Mouse (Mus musculus) kidney, embryonic 14.5 days (tissue): ENCODE data around the gene Arrb2. TPM values are rescaled to one million over a fixed set of nuclear protein-coding genes. Genes with fewer than 3 reads are reported as not detected.

ENCODE experiments used
- ATAC-seq: fragments of 200-750 bp; cut with Nextera tagmentation; 2 replicates; pipeline ENCODE4 v1.8.0; 2017; ENCODE audit warnings: moderate number of reproducible peaks, mild to moderate bottlenecking, moderate TSS enrichment, moderate library complexity; ENCODE audit not compliant: low FRiP score, low TSS enrichment
- H3K27ac ChIP-seq: fragments of 300-500 bp; sonication (generic); 2 replicates; pipeline ENCODE4 v1.5.1; 2014; ENCODE audit warnings: low read depth, mild to moderate bottlenecking, low read length, moderate library complexity, mixed read lengths
- H3K27me3 ChIP-seq: fragments of 300-500 bp; sonication (generic); 2 replicates; pipeline ENCODE4 v1.6.1; 2014; ENCODE audit warnings: mild to moderate bottlenecking, low read length; ENCODE audit not compliant: control insufficient read depth, insufficient read depth
- H3K36me3 ChIP-seq: fragments of 300-500 bp; sonication (generic); 2 replicates; pipeline ENCODE4 v1.6.1; 2014; ENCODE audit warnings: low read length, mixed read lengths; ENCODE audit not compliant: control insufficient read depth, insufficient read depth
- H3K4me1 ChIP-seq: fragments of 300-500 bp; sonication (generic); 2 replicates; pipeline ENCODE4 v1.6.1; 2014; ENCODE audit warnings: low read length, mixed read lengths; ENCODE audit not compliant: control insufficient read depth, insufficient read depth
- H3K4me2 ChIP-seq: fragments of 300-500 bp; sonication (generic); replicated peaks from 2 replicates; pipeline ENCODE4 v1.6.1; 2014; ENCODE audit warnings: low read depth, mild to moderate bottlenecking, low read length
- H3K4me3 ChIP-seq: fragments of 300-500 bp; sonication (generic); 2 replicates; pipeline ENCODE4 v1.5.1; 2014; ENCODE audit warnings: mild to moderate bottlenecking, low read length
- H3K9ac ChIP-seq: fragments of 300-500 bp; sonication (generic); 2 replicates; pipeline ENCODE4 v1.6.1; 2014; ENCODE audit warnings: low read depth, mild to moderate bottlenecking, low read length, moderate library complexity
- H3K9me3 ChIP-seq: fragments of 300-500 bp; sonication (generic); 2 replicates; pipeline ENCODE4 v1.6.1; 2016; ENCODE audit warnings: low read length; ENCODE audit not compliant: control insufficient read depth
- WGBS: fragments of 180-500 bp; shearing (Covaris S2); extraction: QIAGEN DNeasy Blood & Tissue Kit; methylation state at CpG from one replicate; pipeline ENCODE4 v1.1.7; 2014; 5-methylcytosine and 5-hydroxymethylcytosine counted together
- polyA plus RNA-seq: library from polyadenylated mRNA; unstranded; fragments of >200 nt; fragmentation: Nextera tagmentation; extraction: Ambion mirVana; gene quantifications from 2 replicates; pipeline ENCODE4 v1.2.1, GENCODE M21; 2014

The Arrb2 gene
- 11.0 and 23.3 TPM in 2 replicates for polyA plus RNA-seq

GRCm38 (mm10) chr11:70432048-70432894 lies at the start of gene Arrb2:
Gene Arrb2 (plus strand): TSS chr11:70432635.
- Histone ChIP-seq H3K9me3 (no peaks in the 10 kb centered on the region), H3K4me2 (peak within 1 kb of the TSS; percentile 63), H3K36me3 (peaks cover 9% of the 10 kb centered on the region; the same call in 1 of the 2 replicates), H3K4me1 (peaks cover 10% of the 10 kb centered on the region), H3K27ac (peak within 1 kb of the TSS; percentile 44), H3K9ac (peak within 1 kb of the TSS; percentile 73), H3K4me3 (peak within 1 kb of the TSS; percentile 61), H3K27me3 (no peaks in the 10 kb centered on the region)
- ATAC-seq = peak; percentile 97
- under 1% methylated on average over 70 of the region's 75 CpGs for WGBS

GRCm38 (mm10) chr11:70384136-70384535 lies 48.3 kb upstream of the Arrb2 start:
- H3K4me3 ChIP-seq = no peak overlapping the region
- H3K36me3 ChIP-seq = peaks cover 9% of the 10 kb centered on the region; the same call in 1 of the 2 replicates
- H3K4me2 ChIP-seq = no peak overlapping the region
- no peaks in the 10 kb centered on the region for H3K27me3 ChIP-seq
- no peaks in the 10 kb centered on the region for H3K9me3 ChIP-seq
- no peak for ATAC-seq
- 24% methylated on average over 3 of the region's 3 CpGs for WGBS
- no peak overlapping the region for H3K27ac ChIP-seq
- H3K9ac ChIP-seq = no peak overlapping the region
- H3K4me1 ChIP-seq = no peaks in the 10 kb centered on the region

GRCm38 (mm10) chr11:70387436-70387835 lies 45.0 kb upstream of the Arrb2 start:
- Histone ChIP-seq H3K9ac (no peak overlapping the region), H3K4me1 (no peaks in the 10 kb centered on the region), H3K9me3 (no peaks in the 10 kb centered on the region), H3K36me3 (peaks cover 22% of the 10 kb centered on the region), H3K27ac (no peak overlapping the region), H3K4me3 (no peak overlapping the region), H3K27me3 (no peaks in the 10 kb centered on the region), H3K4me2 (no peak overlapping the region)
- no peak for ATAC-seq
- 69% methylated on average over 5 of the region's 5 CpGs for WGBS

- Histone ChIP-seq H3K4me3 (no peak overlapping the region), H3K9ac (no peak overlapping the region), H3K4me2 (no peak overlapping the region), H3K27ac (no peak overlapping the region), H3K4me1 (no peaks in the 10 kb centered on the region), H3K9me3 (no peaks in the 10 kb centered on the region), H3K36me3 (peaks cover 38% of the 10 kb centered on the region), H3K27me3 (no peaks in the 10 kb centered on the region)
- ATAC-seq = no peak
- WGBS = 96% methylated on average over 5 of the region's 5 CpGs
Observed at GRCm38 (mm10) chr11:70389421-70389820, 43.0 kb upstream of the Arrb2 start.

- ATAC-seq = no peak
Observed at GRCm38 (mm10) chr11:70403598-70403997, 28.8 kb upstream of the Arrb2 start.

GRCm38 (mm10) chr11:70409594-70410296 lies 22.7 kb upstream of the Arrb2 start, which contains the start of gene Pelp1:
Gene Pelp1 (minus strand): TSS chr11:70410031.
- peak within 1 kb of the TSS; percentile 86 for H3K4me2 ChIP-seq
- no peaks in the 10 kb centered on the region for H3K27me3 ChIP-seq
- H3K9ac ChIP-seq = peak within 1 kb of the TSS; percentile 95
- no peaks in the 10 kb centered on the region for H3K9me3 ChIP-seq
- peak within 1 kb of the TSS; percentile 63 for H3K27ac ChIP-seq
- under 1% methylated on average over 59 of the region's 59 CpGs for WGBS
- H3K4me3 ChIP-seq = peak within 1 kb of the TSS; percentile 92
- ATAC-seq = peak; percentile 99
- peaks cover 13% of the 10 kb centered on the region for H3K4me1 ChIP-seq
- peaks cover 17% of the 10 kb centered on the region; the same call in 1 of the 2 replicates for H3K36me3 ChIP-seq

More at GRCm38 (mm10) chr11:70403598-70403997, 28.8 kb upstream of the Arrb2 start:
- Histone ChIP-seq H3K36me3 (peaks cover 60% of the 10 kb centered on the region), H3K4me3 (no peak overlapping the region), H3K27me3 (no peaks in the 10 kb centered on the region), H3K4me1 (peaks cover 8% of the 10 kb centered on the region), H3K4me2 (no peak overlapping the region), H3K27ac (no peak overlapping the region), H3K9me3 (no peaks in the 10 kb centered on the region), H3K9ac (no peak overlapping the region)
- WGBS = 79% methylated on average over 2 of the region's 2 CpGs

- 0 out of 2 replicates have a peak overlapping the region, but pooled peaks have one; percentile 63 for H3K27ac ChIP-seq
- H3K27me3 ChIP-seq = no peaks in the 10 kb centered on the region
- ATAC-seq = no peak; the same call in 1 of the 2 replicates
Observed at GRCm38 (mm10) chr11:70410297-70410643, 22.2 kb upstream of the Arrb2 start.

GRCm38 (mm10) chr11:70412591-70412990 lies 19.8 kb upstream of the Arrb2 start:
- peaks cover under 1% of the 10 kb centered on the region; the same call in 1 of the 2 replicates for H3K36me3 ChIP-seq
- no peak for ATAC-seq
- H3K4me2 ChIP-seq = no peak overlapping the region
- H3K4me3 ChIP-seq = no peak overlapping the region
- H3K27me3 ChIP-seq = no peaks in the 10 kb centered on the region
- peaks cover 13% of the 10 kb centered on the region for H3K4me1 ChIP-seq
- 80% methylated on average over 5 of the region's 5 CpGs for WGBS
- H3K9ac ChIP-seq = no peak overlapping the region
- H3K9me3 ChIP-seq = no peaks in the 10 kb centered on the region
- H3K27ac ChIP-seq = no peak overlapping the region

More at GRCm38 (mm10) chr11:70410297-70410643, 22.2 kb upstream of the Arrb2 start:
- H3K4me2 ChIP-seq = peak overlapping the region; percentile 86
- H3K36me3 ChIP-seq = peaks cover 12% of the 10 kb centered on the region; the same call in 1 of the 2 replicates
- 64% methylated on average over 6 of the region's 6 CpGs for WGBS
- peak overlapping the region; percentile 92 for H3K4me3 ChIP-seq
- peaks cover 13% of the 10 kb centered on the region for H3K4me1 ChIP-seq
- peak overlapping the region; percentile 95; the same call in 1 of the 2 replicates for H3K9ac ChIP-seq
- no peaks in the 10 kb centered on the region for H3K9me3 ChIP-seq
